Mouse (Mus musculus): ENCODE data around the gene Rhbdd3. TPM values are rescaled to one million over a fixed set of nuclear protein-coding genes. Genes with fewer than 3 reads are reported as not detected.

Rhbdd3 gene
- total and polyA plus RNA-seq, 3 experiments, result 21.2 to 34.4 (median 23.3) TPM

- DNase-seq, result no peak
- H3K4me1 ChIP-seq (ENCODE audit: control insufficient read depth, insufficient read depth, low read length), result peaks cover 6% of the 10 kb centered on the region
- WGBS, result 38% methylated on average over 5 of the region's 5 CpGs
- H3K27me3 ChIP-seq (ENCODE audit: control insufficient read depth, insufficient read depth, low read length), result no peaks in the 10 kb centered on the region
- no peak overlapping the region for H3K4me3 ChIP-seq
- intact Hi-C loops (cut with DNase I), result loop anchor here (5.0 kb wide), 1 partner anchor 999 kb away; the partner anchor contains the start of gene Mtfp1
- H3K36me3 ChIP-seq (ENCODE audit: control insufficient read depth, insufficient read depth, low read length), result peaks cover 21% of the 10 kb centered on the region
- no peak for TF ChIP-seq EP300 (IDR thresholded peaks at IDR 0.05; ENCODE audit: insufficient read depth, low read depth, low read length)
- TF ChIP-seq POLR2A (IDR thresholded peaks at IDR 0.05; ENCODE audit: insufficient read depth, low read depth, low read length), result no peak
- TF ChIP-seq CTCF (IDR thresholded peaks at IDR 0.05), result no peak
- no peak overlapping the region for H3K9ac ChIP-seq (ENCODE audit: low read depth, low read length)
- peaks cover 3% of the 10 kb centered on the region for H3K79me2 ChIP-seq (replicated peaks; ENCODE audit: control insufficient read depth, insufficient read depth, low read length)
- no peak overlapping the region for H3K27ac ChIP-seq
Observed at GRCm38 (mm10) chr11:5095877-5096276, 2.8 kb upstream of the Rhbdd3 start.

- intact Hi-C loops (cut with DNase I), result loop anchor here (5.0 kb wide), 1 partner anchor 999 kb away; the partner anchor contains the start of gene Mtfp1
- WGBS, result 24% methylated on average over 8 of the region's 8 CpGs
- Histone ChIP-seq H3K4me1 (ENCODE audit: control insufficient read depth, insufficient read depth, low read length) (peaks cover 7% of the 10 kb centered on the region), H3K4me3 (no peak overlapping the region), H3K79me2 (replicated peaks; ENCODE audit: control insufficient read depth, insufficient read depth, low read length) (peaks cover 3% of the 10 kb centered on the region), H3K27ac (no peak overlapping the region), H3K27me3 (ENCODE audit: control insufficient read depth, insufficient read depth, low read length) (no peaks in the 10 kb centered on the region), H3K9ac (ENCODE audit: low read depth, low read length) (no peak overlapping the region), H3K36me3 (ENCODE audit: control insufficient read depth, insufficient read depth, low read length) (peaks cover 17% of the 10 kb centered on the region)
- no peak for DNase-seq
- TF ChIP-seq CTCF (IDR thresholded peaks at IDR 0.05) (no peak), EP300 (IDR thresholded peaks at IDR 0.05; ENCODE audit: insufficient read depth, low read depth, low read length) (no peak), POLR2A (IDR thresholded peaks at IDR 0.05; ENCODE audit: insufficient read depth, low read depth, low read length) (no peak)
Observed at GRCm38 (mm10) chr11:5096480-5097020, 2.2 kb upstream of the Rhbdd3 start.

- peaks cover 9% of the 10 kb centered on the region; the same call in 1 of the 2 replicates for H3K36me3 ChIP-seq (ENCODE audit: control insufficient read depth, insufficient read depth, low read length)
- H3K27ac ChIP-seq, result peak overlapping the region; percentile 100
- peak overlapping the region; percentile 98 for H3K4me3 ChIP-seq
- H3K27me3 ChIP-seq (ENCODE audit: control insufficient read depth, insufficient read depth, low read length), result no peaks in the 10 kb centered on the region
- H3K79me2 ChIP-seq (replicated peaks; ENCODE audit: control insufficient read depth, insufficient read depth, low read length), result peaks cover 3% of the 10 kb centered on the region
- peak overlapping the region; percentile 78 for H3K9ac ChIP-seq (ENCODE audit: low read depth, low read length)
- TF ChIP-seq CTCF (IDR thresholded peaks at IDR 0.05), result no peak
- TF ChIP-seq EP300 (IDR thresholded peaks at IDR 0.05; ENCODE audit: insufficient read depth, low read depth, low read length), result no peak
- TF ChIP-seq POLR2A (IDR thresholded peaks at IDR 0.05; ENCODE audit: insufficient read depth, low read depth, low read length), result no peak
- under 1% methylated on average over 44 of the region's 44 CpGs for WGBS
- peak; percentile 60 to 61 for DNase-seq
- H3K4me1 ChIP-seq (ENCODE audit: control insufficient read depth, insufficient read depth, low read length), result peaks cover 7% of the 10 kb centered on the region
- intact Hi-C loops (cut with DNase I), result loop anchor here (2.0 to 5.0 kb wide), 2 partner anchors 33 to 1001 kb away; partner anchors contain the start of genes Gas2l1 and Mtfp1
Observed at GRCm38 (mm10) chr11:5098035-5098735, 541 bp upstream of the Rhbdd3 start.

GRCm38 (mm10) chr11:5099576-5100183 is 954 bp downstream of the Rhbdd3 start:
- intact Hi-C loops (cut with DNase I), result loop anchor here (2.0 to 5.0 kb wide), 2 partner anchors 35 to 1002 kb away; partner anchors contain the start of genes Gas2l1 and Mtfp1

GRCm38 (mm10) chr11:5100283-5100682 is 1.6 kb downstream of the Rhbdd3 start:
- peak overlapping the region; percentile 100 for H3K27ac ChIP-seq
- no peak for DNase-seq
- H3K27me3 ChIP-seq (ENCODE audit: control insufficient read depth, insufficient read depth, low read length), result no peaks in the 10 kb centered on the region
- H3K9ac ChIP-seq (ENCODE audit: low read depth, low read length), result peak overlapping the region; percentile 82
- peak overlapping the region; percentile 98 for H3K4me3 ChIP-seq
- H3K79me2 ChIP-seq (replicated peaks; ENCODE audit: control insufficient read depth, insufficient read depth, low read length), result peaks cover 1% of the 10 kb centered on the region
- intact Hi-C loops (cut with DNase I), result no loop called here
- peaks cover 5% of the 10 kb centered on the region; the same call in 1 of the 2 replicates for H3K36me3 ChIP-seq (ENCODE audit: control insufficient read depth, insufficient read depth, low read length)
- H3K4me1 ChIP-seq (ENCODE audit: control insufficient read depth, insufficient read depth, low read length), result peaks cover 6% of the 10 kb centered on the region
- TF ChIP-seq EP300 (IDR thresholded peaks at IDR 0.05; ENCODE audit: insufficient read depth, low read depth, low read length) (no peak), POLR2A (IDR thresholded peaks at IDR 0.05; ENCODE audit: insufficient read depth, low read depth, low read length) (no peak), CTCF (IDR thresholded peaks at IDR 0.05) (no peak; the same call in 1 of the 2 replicates)
- under 1% methylated on average over 7 of the region's 7 CpGs for WGBS

More at GRCm38 (mm10) chr11:5099576-5100183, 954 bp downstream of the Rhbdd3 start:
- H3K4me3 ChIP-seq, result peak overlapping the region; percentile 98
- DNase-seq, result peak; percentile 84 to 88
- H3K4me1 ChIP-seq (ENCODE audit: control insufficient read depth, insufficient read depth, low read length), result peaks cover 6% of the 10 kb centered on the region
- H3K36me3 ChIP-seq (ENCODE audit: control insufficient read depth, insufficient read depth, low read length), result peaks cover 5% of the 10 kb centered on the region; the same call in 1 of the 2 replicates
- under 1% methylated on average over 31 of the region's 31 CpGs for WGBS
- peak overlapping the region; percentile 82 for H3K9ac ChIP-seq (ENCODE audit: low read depth, low read length)
- peak overlapping the region; percentile 100 for H3K27ac ChIP-seq
- peaks cover 1% of the 10 kb centered on the region for H3K79me2 ChIP-seq (replicated peaks; ENCODE audit: control insufficient read depth, insufficient read depth, low read length)
- TF ChIP-seq EP300 (IDR thresholded peaks at IDR 0.05; ENCODE audit: insufficient read depth, low read depth, low read length), result 0 out of 2 replicates have a peak, but pooled peaks have one; percentile 24
- no peak for TF ChIP-seq CTCF (IDR thresholded peaks at IDR 0.05)
- TF ChIP-seq POLR2A (IDR thresholded peaks at IDR 0.05; ENCODE audit: insufficient read depth, low read depth, low read length), result peak; percentile 81
- no peaks in the 10 kb centered on the region for H3K27me3 ChIP-seq (ENCODE audit: control insufficient read depth, insufficient read depth, low read length)

All from heart, adult 2 months (tissue).